In genomic region chr4:133625621-133626071, GRCm38 (mm10) we compare ENCODE assay signal across 8 mouse cellular contexts. TPM values are rescaled to one million over a fixed set of nuclear protein-coding genes. Genes with fewer than 3 reads are reported as not detected.
A peak's percentile ranks its signal among the peaks of the same experiment; 100 is the strongest.
DNase-seq lines count a peak whose midpoint lies in the region; ATAC-seq lines count a peak whose summit lies in the region.

No protein-coding gene starts in this region.

- no peak overlapping the region for H3K4me3 ChIP-seq in hindbrain, embryonic 10.5 days
- H3K4me3 ChIP-seq in hindbrain, embryonic 14.5 days (replicated peaks; ENCODE audit: low read length) = no peak overlapping the region
- no peak overlapping the region for H3K4me3 ChIP-seq in hindbrain, embryonic 13.5 days
- no peak overlapping the region for H3K4me3 ChIP-seq in liver, embryonic 13.5 days (replicated peaks)

- no peaks in the 10 kb centered on the region for H3K27me3 ChIP-seq in hindbrain, embryonic 10.5 days (ENCODE audit: insufficient read depth, poor library complexity, severe bottlenecking)
- H3K27me3 ChIP-seq in hindbrain, embryonic 14.5 days (ENCODE audit: control insufficient read depth, insufficient read depth, low read length) = no peaks in the 10 kb centered on the region
- H3K27me3 ChIP-seq in hindbrain, embryonic 13.5 days = no peaks in the 10 kb centered on the region
- no peaks in the 10 kb centered on the region for H3K27me3 ChIP-seq in liver, embryonic 13.5 days

- H3K4me2 ChIP-seq in hindbrain, embryonic 14.5 days (replicated peaks) = no peak overlapping the region
- no peak overlapping the region for H3K4me2 ChIP-seq in hindbrain, embryonic 13.5 days
- H3K4me2 ChIP-seq in liver, embryonic 13.5 days = peak overlapping the region; percentile 21; the same call in 1 of the 2 replicates

- H3K27ac ChIP-seq in hindbrain, embryonic 10.5 days = peak overlapping the region; percentile 75; the same call in 1 of the 2 replicates
- no peak overlapping the region; the same call in 1 of the 2 replicates for H3K27ac ChIP-seq in hindbrain, embryonic 14.5 days
- H3K27ac ChIP-seq in hindbrain, embryonic 13.5 days = peak overlapping the region; percentile 48; the same call in 1 of the 2 replicates
- peak overlapping the region; percentile 63 for H3K27ac ChIP-seq in liver, embryonic 13.5 days

- no peak overlapping the region for H3K9ac ChIP-seq in hindbrain, embryonic 14.5 days
- no peak overlapping the region; the same call in 1 of the 2 replicates for H3K9ac ChIP-seq in hindbrain, embryonic 13.5 days
- H3K9ac ChIP-seq in liver, embryonic 13.5 days = peak overlapping the region; percentile 39

- peaks cover 44% of the 10 kb centered on the region for H3K36me3 ChIP-seq in hindbrain, embryonic 10.5 days
- H3K36me3 ChIP-seq in hindbrain, embryonic 14.5 days (replicated peaks; ENCODE audit: control insufficient read depth, insufficient read depth) = peaks cover 32% of the 10 kb centered on the region
- peaks cover 52% of the 10 kb centered on the region for H3K36me3 ChIP-seq in hindbrain, embryonic 13.5 days
- peaks cover 21% of the 10 kb centered on the region; the same call in 1 of the 2 replicates for H3K36me3 ChIP-seq in liver, embryonic 13.5 days

- 52% methylated on average over 11 of the region's 11 CpGs for WGBS in hindbrain, embryonic 10.5 days
- 62% methylated on average over 11 of the region's 11 CpGs for WGBS in hindbrain, embryonic 14.5 days
- 65% methylated on average over 11 of the region's 11 CpGs for WGBS in hindbrain, embryonic 13.5 days
- WGBS in liver, embryonic 13.5 days (ENCODE audit: insufficient replicate concordance) = 30% methylated on average over 11 of the region's 11 CpGs

- no peak for DNase-seq in hindbrain, embryonic 10.5 days (ENCODE audit: low spot score)
- no peak for DNase-seq in hindbrain, embryonic 14.5 days (ENCODE audit: low spot score)
- peak; percentile 44 for DNase-seq in c-Kit-positive CD71-negative TER-119-negative erythroid progenitor cells, embryonic 14.5 days (ENCODE audit: low read depth)
- no peak for DNase-seq in liver, embryonic 13.5 days
- peak; percentile 83 to 85 for DNase-seq in spleen, postnatal 36 days (ENCODE audit: low spot score in 2 of 2)
- no peak for DNase-seq in cerebellum, adult 9-10 months
- no peak for DNase-seq in frontal cortex, adult 2 months (ENCODE audit: extremely low spot score in 1 of 2, low spot score in 1 of 2)

- ATAC-seq in hindbrain, embryonic 14.5 days (ENCODE audit: low FRiP score) = no peak
- ATAC-seq in hindbrain, embryonic 13.5 days (ENCODE audit: low FRiP score) = no peak
- ATAC-seq in liver, embryonic 13.5 days (ENCODE audit: low read depth) = 0 out of 2 replicates have a peak, but pooled peaks have one; percentile 37

- no peaks in the 10 kb centered on the region for H3K9me3 ChIP-seq in hindbrain, embryonic 10.5 days
- no peaks in the 10 kb centered on the region for H3K9me3 ChIP-seq in hindbrain, embryonic 14.5 days (ENCODE audit: control insufficient read depth, low read length)
- no peaks in the 10 kb centered on the region for H3K9me3 ChIP-seq in hindbrain, embryonic 13.5 days
- H3K9me3 ChIP-seq in liver, embryonic 13.5 days (replicated peaks) = no peaks in the 10 kb centered on the region

- peaks cover 24% of the 10 kb centered on the region for H3K4me1 ChIP-seq in hindbrain, embryonic 10.5 days (replicated peaks)
- no peaks in the 10 kb centered on the region for H3K4me1 ChIP-seq in hindbrain, embryonic 14.5 days (replicated peaks; ENCODE audit: control insufficient read depth, insufficient read depth, low read length)
- peaks cover 14% of the 10 kb centered on the region for H3K4me1 ChIP-seq in hindbrain, embryonic 13.5 days (replicated peaks)
- H3K4me1 ChIP-seq in liver, embryonic 13.5 days (replicated peaks) = peaks cover 51% of the 10 kb centered on the region

RNA-seq across cellular contexts. Expression of gene Sfn, which starts 23.7 kb away (rescaled TPM):
- 16.5 and 33.5 TPM in 2 replicates for polyA plus RNA-seq in hindbrain, embryonic 10.5 days (2016; fragmentation: Nextera tagmentation; extraction: Ambion mirVana)
- polyA plus RNA-seq in hindbrain, embryonic 14.5 days (2014; fragmentation: Nextera tagmentation; extraction: Ambion mirVana) = 2.7 and 3.9 TPM in 2 replicates
- polyA plus RNA-seq in hindbrain, embryonic 13.5 days (2015; fragmentation: Nextera tagmentation; extraction: Ambion mirVana) = 2.8 and 4.1 TPM in 2 replicates
- polyA plus RNA-seq in liver, embryonic 13.5 days (2015; fragmentation: Nextera tagmentation; extraction: Ambion mirVana) = 0.77 and 0.92 TPM in 2 replicates
- polyA plus RNA-seq in frontal cortex, adult 2 months (2012; rRNA removed) = 2.5 and 2.9 TPM in 2 replicates

RNA-seq across cellular contexts. Expression of gene Zdhhc18, which starts 24.3 kb away (rescaled TPM):
- polyA plus RNA-seq in hindbrain, embryonic 10.5 days (2016; fragmentation: Nextera tagmentation; extraction: Ambion mirVana) = 1.9 and 3.1 TPM in 2 replicates
- 3.0 and 3.9 TPM in 2 replicates for polyA plus RNA-seq in hindbrain, embryonic 14.5 days (2014; fragmentation: Nextera tagmentation; extraction: Ambion mirVana)
- 3.4 and 4.4 TPM in 2 replicates for polyA plus RNA-seq in hindbrain, embryonic 13.5 days (2015; fragmentation: Nextera tagmentation; extraction: Ambion mirVana)
- 1.0 and 1.1 TPM in 2 replicates for polyA plus RNA-seq in liver, embryonic 13.5 days (2015; fragmentation: Nextera tagmentation; extraction: Ambion mirVana)
- polyA plus RNA-seq in frontal cortex, adult 2 months (2012; rRNA removed) = 38.5 and 43.3 TPM in 2 replicates

RNA-seq across cellular contexts. Expression of gene Gpn2, which starts 41.5 kb away (rescaled TPM):
- polyA plus RNA-seq in hindbrain, embryonic 10.5 days (2016; fragmentation: Nextera tagmentation; extraction: Ambion mirVana) = 28.5 and 29.1 TPM in 2 replicates
- 19.7 and 20.4 TPM in 2 replicates for polyA plus RNA-seq in hindbrain, embryonic 14.5 days (2014; fragmentation: Nextera tagmentation; extraction: Ambion mirVana)
- 17.7 and 22.2 TPM in 2 replicates for polyA plus RNA-seq in hindbrain, embryonic 13.5 days (2015; fragmentation: Nextera tagmentation; extraction: Ambion mirVana)
- polyA plus RNA-seq in liver, embryonic 13.5 days (2015; fragmentation: Nextera tagmentation; extraction: Ambion mirVana) = 12.5 and 13.5 TPM in 2 replicates
- 18.9 and 22.4 TPM in 2 replicates for polyA plus RNA-seq in frontal cortex, adult 2 months (2012; rRNA removed)

RNA-seq across cellular contexts. Expression of gene Pigv, which starts 46.8 kb away (rescaled TPM):
- polyA plus RNA-seq in hindbrain, embryonic 10.5 days (2016; fragmentation: Nextera tagmentation; extraction: Ambion mirVana) = 14.5 and 16.8 TPM in 2 replicates
- 9.9 and 10.1 TPM in 2 replicates for polyA plus RNA-seq in hindbrain, embryonic 14.5 days (2014; fragmentation: Nextera tagmentation; extraction: Ambion mirVana)
- 13.4 and 14.1 TPM in 2 replicates for polyA plus RNA-seq in hindbrain, embryonic 13.5 days (2015; fragmentation: Nextera tagmentation; extraction: Ambion mirVana)
- 5.8 and 7.3 TPM in 2 replicates for polyA plus RNA-seq in liver, embryonic 13.5 days (2015; fragmentation: Nextera tagmentation; extraction: Ambion mirVana)
- 7.5 and 8.2 TPM in 2 replicates for polyA plus RNA-seq in frontal cortex, adult 2 months (2012; rRNA removed)

RNA-seq across cellular contexts. Expression of gene Gpatch3, which starts 51.1 kb away (rescaled TPM):
- 10.0 and 10.8 TPM in 2 replicates for polyA plus RNA-seq in hindbrain, embryonic 10.5 days (2016; fragmentation: Nextera tagmentation; extraction: Ambion mirVana)
- 6.2 and 7.5 TPM in 2 replicates for polyA plus RNA-seq in hindbrain, embryonic 14.5 days (2014; fragmentation: Nextera tagmentation; extraction: Ambion mirVana)
- polyA plus RNA-seq in hindbrain, embryonic 13.5 days (2015; fragmentation: Nextera tagmentation; extraction: Ambion mirVana) = 6.7 and 8.3 TPM in 2 replicates
- polyA plus RNA-seq in liver, embryonic 13.5 days (2015; fragmentation: Nextera tagmentation; extraction: Ambion mirVana) = 4.3 and 4.6 TPM in 2 replicates
- polyA plus RNA-seq in frontal cortex, adult 2 months (2012; rRNA removed) = 7.0 and 7.5 TPM in 2 replicates

Comparison
In these comparisons a context has a peak if more than half of its experiments do, and no peak if none do; other contexts are left out.
1. DNase-seq: peak in c-Kit-positive CD71-negative TER-119-negative erythroid progenitor cells, embryonic 14.5 days (single experiment) and spleen, postnatal 36 days (2 of 2); none in hindbrain, embryonic 10.5 days (single experiment), hindbrain, embryonic 14.5 days (single experiment), liver, embryonic 13.5 days (single experiment), cerebellum, adult 9-10 months (single experiment) and frontal cortex, adult 2 months (0 of 2).